Mouse (Mus musculus) central nervous system, embryonic 18 days (tissue): ENCODE data around the gene Cdc14b. TPM values are rescaled to one million over a fixed set of nuclear protein-coding genes. Genes with fewer than 3 reads are reported as not detected.

Experiments used
- polyA plus RNA-seq: library from polyadenylated mRNA; depleted of rRNA; stranded (reverse); fragments of >200 nt; gene quantifications from 2 replicates; pipeline ENCODE4 v1.2.3, GENCODE M21; 2012; rRNA removed

Gene Cdc14b
- polyA plus RNA-seq = 3.5 and 4.5 TPM in 2 replicates

DNA sequence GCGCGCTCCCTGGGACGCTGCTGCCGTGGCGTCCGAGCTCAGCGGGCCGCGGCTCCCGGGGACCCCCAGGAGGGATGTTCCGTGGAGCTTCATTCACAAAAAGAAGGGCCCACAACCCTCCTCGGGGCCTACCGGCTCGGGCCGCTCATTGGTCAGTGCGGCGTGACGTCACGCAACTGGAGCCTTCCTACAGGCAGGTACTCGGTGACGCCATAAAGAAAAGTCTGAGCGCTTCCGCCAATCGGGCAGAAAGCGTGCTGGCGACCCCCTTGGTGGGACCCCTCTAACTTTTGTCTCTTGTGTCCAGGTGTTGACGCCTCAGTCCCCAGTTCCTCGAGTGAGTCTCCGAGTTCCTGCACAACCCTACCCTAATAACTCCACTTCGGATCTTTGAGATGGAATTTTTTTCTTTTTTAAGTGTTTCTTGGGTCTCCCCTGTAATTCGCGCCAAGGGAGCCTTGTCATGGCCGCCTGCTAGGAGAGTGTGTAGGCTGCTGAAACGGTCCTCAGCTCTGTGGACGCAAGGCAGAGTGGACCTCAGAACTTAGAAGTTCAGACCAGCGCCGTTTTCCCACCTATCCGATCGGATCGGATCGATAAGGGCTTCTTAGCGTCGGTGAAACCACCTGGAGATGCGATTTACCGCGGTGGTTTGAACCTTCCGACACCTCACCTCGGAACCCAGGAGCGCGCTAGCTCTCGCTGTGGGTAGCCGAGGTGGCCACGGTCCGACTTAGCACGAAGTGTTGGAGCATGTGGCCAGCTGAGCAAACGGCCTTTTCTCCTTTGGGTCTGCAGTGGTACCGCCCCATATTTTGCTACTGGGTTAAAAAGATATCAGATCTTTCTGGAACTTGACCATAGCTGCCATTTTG is at the start of gene Cdc14b:
TSS of gene Cdc14b (minus strand) at position 412 of the 875 bp plus-strand sequence.

DNA sequence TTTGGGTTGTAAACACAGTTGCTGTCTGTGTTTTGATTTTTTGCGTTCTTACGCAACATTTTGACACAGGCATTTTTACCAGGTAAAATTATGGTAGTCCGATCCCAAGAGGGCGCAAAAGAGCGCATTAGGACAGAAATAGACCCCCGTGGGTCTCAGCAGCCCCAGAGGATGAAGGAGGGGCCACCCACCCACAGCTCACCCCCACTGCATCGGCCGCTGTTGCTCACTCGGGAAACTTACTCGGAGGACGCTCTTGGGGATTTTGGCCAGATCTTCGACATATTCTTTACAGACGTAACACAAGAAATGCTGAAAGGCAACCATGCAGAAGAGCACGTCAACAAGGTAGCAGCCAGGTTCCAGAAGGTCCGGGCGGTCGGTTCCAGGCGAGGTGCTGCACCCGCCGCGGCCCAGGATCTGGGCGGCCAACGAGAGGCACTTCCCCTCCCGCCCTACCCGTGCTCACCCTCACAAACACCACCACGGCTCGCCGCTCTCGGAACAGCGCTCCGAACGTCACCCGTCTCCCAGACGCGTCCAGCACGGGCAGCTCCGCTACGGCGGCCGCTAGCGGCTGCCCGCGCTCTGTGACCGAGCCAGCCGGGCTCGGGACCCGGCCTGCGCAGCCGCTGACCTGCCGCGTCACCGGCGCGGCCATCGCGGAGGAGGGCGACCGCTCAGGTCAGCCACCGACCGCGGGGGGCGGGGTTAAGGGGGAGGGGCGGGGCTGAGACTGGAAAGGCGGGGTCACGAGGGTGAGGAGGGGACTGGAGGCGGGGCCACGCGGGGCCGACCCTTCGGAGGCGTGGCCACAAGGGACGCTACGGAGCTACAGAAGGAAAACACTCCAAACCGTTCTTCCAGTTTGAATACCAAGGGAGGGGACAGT is 37.2 kb upstream of the Cdc14b start, which contains the start of gene Aaed1:
TSS of gene Aaed1 (minus strand) at position 687 of the 892 bp plus-strand sequence.

GRCm38 (mm10) chr13:64161548-64161915 is 113.6 kb downstream of the Cdc14b start, which contains the start of gene Habp4:
Gene Habp4 (plus strand): TSS chr13:64161824.

DNA sequence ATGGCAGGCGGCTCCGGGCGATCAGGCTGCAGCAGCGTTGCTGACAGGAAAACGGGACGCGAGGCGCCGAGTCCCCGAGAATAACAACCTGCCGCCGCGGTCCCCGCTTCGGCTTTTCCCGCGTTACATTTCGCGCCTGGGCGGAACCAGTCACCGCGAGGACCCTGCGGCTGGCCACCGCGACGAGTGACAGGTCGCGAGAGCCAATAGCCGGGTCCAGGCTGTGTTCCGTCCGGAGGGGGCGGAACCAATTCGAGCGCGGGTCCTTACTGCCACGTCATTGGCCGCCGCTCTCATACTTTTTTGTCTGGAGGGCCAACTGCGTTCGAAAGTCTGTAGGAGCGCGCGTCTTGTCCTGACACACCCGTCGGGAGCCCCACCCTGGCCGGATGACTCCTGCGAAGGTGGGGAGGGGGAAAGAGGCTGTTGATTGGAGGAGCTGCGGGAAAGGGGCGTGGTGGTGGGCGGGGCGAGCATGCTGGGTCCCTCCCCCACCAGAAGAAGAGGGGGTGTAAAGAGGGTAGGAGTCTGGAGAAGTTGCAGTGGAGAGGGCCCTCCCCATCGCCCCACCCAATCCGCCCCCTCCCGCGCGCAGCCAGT is 121.9 kb downstream of the Cdc14b start, which contains the start of gene Zfp367:
TSS of gene Zfp367 (minus strand) at position 120 of the 600 bp plus-strand sequence.

Other genes with a start within 250 kb of the Cdc14b start
- gene Hsd17b3, start 186.1 kb downstream of the Cdc14b start, polyA plus RNA-seq = 0.18 TPM in 1 of 2 replicates, not detected in the other
- 1.1 and 1.3 TPM in 2 replicates for gene Slc35d2, start 145.9 kb downstream of the Cdc14b start, polyA plus RNA-seq
- 6.2 and 6.9 TPM in 2 replicates for gene Zfp367, start 122.1 kb downstream of the Cdc14b start, polyA plus RNA-seq
- gene Habp4, start 113.5 kb downstream of the Cdc14b start, polyA plus RNA-seq = 46.2 and 53.2 TPM in 2 replicates
- gene Aaed1, start 37.4 kb upstream of the Cdc14b start, polyA plus RNA-seq = 5.2 and 5.3 TPM in 2 replicates
- gene Ctsl, start 95.6 kb upstream of the Cdc14b start, polyA plus RNA-seq = 106 and 114 TPM in 2 replicates
- gene Cdk20, start 157.0 kb upstream of the Cdc14b start, polyA plus RNA-seq = 27.5 and 29.4 TPM in 2 replicates
- 0.05 TPM in 1 of 2 replicates, not detected in the other for gene Fam240b, start 222.5 kb upstream of the Cdc14b start, polyA plus RNA-seq